Mouse (Mus musculus) CH12.LX (cell line): ENCODE measurements around the gene Rsbn1.

Source experiments
- CHD2 ChIP-seq: IDR thresholded peaks from 2 replicates; pipeline ENCODE4 v1.6.1; 2011; ENCODE audit warnings: low read length, improper control_type of control experiment
- CTCF ChIP-seq, 2 experiments: IDR thresholded peaks in 1 of 2; conservative IDR thresholded peaks in 1 of 2; 2 replicates each; pipeline ENCODE4 v1.5.1; 2011 to 2012; ENCODE audit warnings: low read depth in 2 of 2, low read length in 2 of 2, improper control_type of control experiment in 1 of 2, inconsistent platforms in 1 of 2, mild to moderate bottlenecking in 1 of 2, moderate library complexity in 1 of 2
- E2F4 ChIP-seq: IDR thresholded peaks from 2 replicates; pipeline ENCODE4 v1.6.1; 2011; ENCODE audit warnings: low read depth, low read length, improper control_type of control experiment; ENCODE audit not compliant: insufficient replicate concordance
- MAFK ChIP-seq: IDR thresholded peaks from 2 replicates; pipeline ENCODE4 v1.6.1; 2011; ENCODE audit warnings: low read length, improper control_type of control experiment; ENCODE audit not compliant: insufficient replicate concordance

DNA sequence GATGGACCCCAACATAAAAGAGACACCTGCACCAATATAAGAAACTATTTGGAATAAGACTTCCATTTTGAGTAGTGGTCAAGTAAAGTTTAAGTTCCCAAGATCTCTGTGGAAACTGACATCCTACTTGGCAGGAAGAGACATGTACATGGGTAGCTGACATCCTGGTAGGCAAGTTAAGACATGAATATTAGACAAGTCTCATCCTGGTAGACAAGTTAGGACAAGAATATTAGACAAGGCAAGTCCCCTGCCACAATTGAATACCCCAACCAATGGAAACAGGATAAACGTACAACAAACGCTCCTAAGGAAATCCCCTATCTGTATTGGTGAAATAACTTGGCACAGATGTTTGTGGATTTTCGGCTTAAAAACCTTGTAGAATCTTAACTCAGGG lies 20.5 kb upstream of the Rsbn1 start:
- TF ChIP-seq MAFK (no peak), E2F4 (no peak), CTCF (conservative IDR thresholded peaks at IDR 0.05 in 1 of 2, IDR thresholded peaks at IDR 0.05 in 1 of 2; ENCODE audit: low read depth in 2 of 2, low read length in 2 of 2) (no peak), CHD2 (no peak)
